Comparison of ENCODE assay signal across 13 mouse cellular contexts in genomic region chr6:84094536-84094935, GRCm38 (mm10).
DNase-seq lines count a peak whose midpoint lies in the region; TF ChIP-seq lines count a peak whose summit lies in the region.
"Had no signal": no experiment of that assay in that cellular context is flagged by ENCODE, and none has a peak within 500 bp of the region (broad histone marks: within the 10 kb centered on the region; RNA-seq: fewer than 3 reads in every experiment).

No protein-coding gene starts in this region.

- TF ChIP-seq POLR2A in ES-Bruce4 (IDR thresholded peaks at IDR 0.05; ENCODE audit: insufficient read depth, low read length) = no peak

- H3K27ac ChIP-seq in ES-Bruce4 (ENCODE audit: insufficient read depth, low read length) = no peak overlapping the region
- peak overlapping the region; percentile 54 for H3K27ac ChIP-seq in limb, embryonic 10.5 days
- H3K27ac ChIP-seq: forebrain, embryonic 10.5 days; forebrain, embryonic 13.5 days; gastrocnemius, adult 2 months; heart, adult 2 months; heart, embryonic 10.5 days; heart, embryonic 13.5 days; hindbrain, embryonic 15.5 days had no signal

- TF ChIP-seq EP300 in ES-Bruce4 (IDR thresholded peaks at IDR 0.05; ENCODE audit: insufficient read depth, low read depth, low read length) = no peak

- DNase-seq in adrenal gland, postnatal 25 days = peak; percentile 42
- no peak for DNase-seq in adrenal gland, postnatal 4 days (ENCODE audit: low spot score in 2 of 2)
- no peak for DNase-seq in limb, embryonic 10.5 days (ENCODE audit: low spot score)
- DNase-seq in thymus, postnatal 14 days = no peak

- peak overlapping the region; percentile 74 for H3K4me3 ChIP-seq in E14TG2a.4 (replicated peaks; ENCODE audit: low read length)
- H3K4me3 ChIP-seq in ES-Bruce4 (ENCODE audit: low read depth, low read length) = peak overlapping the region; percentile 15
- H3K4me3 ChIP-seq in limb, embryonic 10.5 days = no peak overlapping the region
- H3K4me3 ChIP-seq: forebrain, embryonic 10.5 days; forebrain, embryonic 13.5 days; gastrocnemius, adult 2 months; heart, adult 2 months; heart, embryonic 10.5 days; heart, embryonic 13.5 days; hindbrain, embryonic 15.5 days had no signal

- H3K4me1 ChIP-seq in E14TG2a.4 (replicated peaks; ENCODE audit: low read depth, low read length) (peaks cover 20% of the 10 kb centered on the region), ES-Bruce4 (ENCODE audit: control insufficient read depth, insufficient read depth, low read length) (no peaks in the 10 kb centered on the region)
- peaks cover 51% of the 10 kb centered on the region for H3K4me1 ChIP-seq in limb, embryonic 10.5 days
- H3K4me1 ChIP-seq: forebrain, embryonic 13.5 days; heart, embryonic 10.5 days; heart, embryonic 13.5 days had no signal

- 89% methylated on average over 9 of the region's 9 CpGs for WGBS in limb, embryonic 10.5 days

- H3K36me3 ChIP-seq in E14TG2a.4 (ENCODE audit: insufficient read depth, low read length) = no peaks in the 10 kb centered on the region
- H3K36me3 ChIP-seq in ES-Bruce4 (ENCODE audit: control insufficient read depth, insufficient read depth, low read length, poor library complexity, severe bottlenecking) = no peaks in the 10 kb centered on the region
- no peaks in the 10 kb centered on the region for H3K36me3 ChIP-seq in limb, embryonic 10.5 days
- H3K36me3 ChIP-seq: forebrain, embryonic 10.5 days; hindbrain, embryonic 15.5 days had no signal

- no peaks in the 10 kb centered on the region for H3K9me3 ChIP-seq in E14TG2a.4 (ENCODE audit: low read length)
- H3K9me3 ChIP-seq in ES-Bruce4 (replicated peaks; ENCODE audit: control insufficient read depth, insufficient read depth, low read length, poor library complexity, severe bottlenecking) = no peaks in the 10 kb centered on the region
- no peaks in the 10 kb centered on the region for H3K9me3 ChIP-seq in limb, embryonic 10.5 days (replicated peaks)
- H3K9me3 ChIP-seq: forebrain, embryonic 13.5 days; heart, embryonic 10.5 days; heart, embryonic 13.5 days; hindbrain, embryonic 15.5 days had no signal

- no peak for TF ChIP-seq CTCF in E14TG2a.4 (conservative IDR thresholded peaks at IDR 0.05; ENCODE audit: low read length)
- TF ChIP-seq CTCF in ES-Bruce4 (IDR thresholded peaks at IDR 0.05; ENCODE audit: low read depth, low read length) = no peak

- H3K9ac ChIP-seq in ES-Bruce4 (ENCODE audit: low read depth, poor library complexity, severe bottlenecking) = no peak overlapping the region
- H3K9ac ChIP-seq: forebrain, embryonic 13.5 days; heart, embryonic 13.5 days; hindbrain, embryonic 15.5 days had no signal

- 0 out of 2 replicates have a peak, but pooled peaks cover 1% of the 10 kb centered on the region for H3K27me3 ChIP-seq in E14TG2a.4 (ENCODE audit: insufficient read depth, low read length)
- no peaks in the 10 kb centered on the region for H3K27me3 ChIP-seq in ES-Bruce4 (ENCODE audit: control insufficient read depth, insufficient read depth, low read length, poor library complexity, severe bottlenecking)
- no peaks in the 10 kb centered on the region for H3K27me3 ChIP-seq in limb, embryonic 10.5 days (ENCODE audit: low read depth, poor library complexity, severe bottlenecking)
- H3K27me3 ChIP-seq: heart, embryonic 13.5 days; hindbrain, embryonic 15.5 days had no signal
